Mouse (Mus musculus): Measurements from ENCODE around the gene Prkab1.

DNA sequence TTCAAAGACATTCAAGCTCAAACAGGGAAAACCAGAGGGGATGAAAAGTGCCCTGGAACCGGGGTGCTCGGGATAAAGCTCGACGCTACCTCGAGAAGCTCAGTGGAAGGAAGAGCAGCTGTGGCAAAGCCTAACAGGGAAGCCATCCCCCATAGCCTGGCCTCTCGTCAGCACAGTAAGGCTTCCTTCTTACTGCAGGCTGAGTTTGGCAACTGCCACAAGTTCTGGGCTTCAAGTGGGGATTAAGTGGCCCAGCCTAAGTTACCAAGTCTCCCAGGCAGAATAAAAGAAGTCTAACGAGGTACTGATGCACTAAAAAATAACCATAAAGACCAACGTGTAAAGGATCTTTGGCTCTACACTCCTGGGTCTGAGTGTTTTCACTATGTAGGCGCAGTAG is 6.1 kb downstream of the Prkab1 start:
- TF ChIP-seq GATA1 (IDR thresholded peaks at IDR 0.05; ENCODE audit: borderline replicate concordance, low read length) (no peak), TAL1 (conservative IDR thresholded peaks at IDR 0.05; ENCODE audit: low read depth, low read length) (no peak), CTCF (IDR thresholded peaks at IDR 0.05; ENCODE audit: low read depth, low read length) (no peak)
